In genomic region chr10:37348416-37348815, GRCm38 (mm10) we compare ENCODE assay signal across 25 mouse cellular contexts.
DNase-seq lines count a peak whose midpoint lies in the region; ATAC-seq and TF ChIP-seq lines count a peak whose summit lies in the region.
"Had no signal": no experiment of that assay in that cellular context is flagged by ENCODE, and none has a peak within 500 bp of the region (broad histone marks: within the 10 kb centered on the region; RNA-seq: fewer than 3 reads in every experiment).

No protein-coding gene starts in this region.

- no peak overlapping the region for H3K9ac ChIP-seq in heart, adult 2 months (ENCODE audit: low read depth, low read length)
- H3K9ac ChIP-seq in heart, embryonic 12.5 days = no peak overlapping the region
- no peak overlapping the region for H3K9ac ChIP-seq in embryonic facial prominence, embryonic 13.5 days
- H3K9ac ChIP-seq: forebrain, embryonic 13.5 days; hindbrain, embryonic 12.5 days; liver, embryonic 15.5 days; lung, embryonic 15.5 days; midbrain, embryonic 15.5 days had no signal

- no peak overlapping the region for H3K4me3 ChIP-seq in heart, adult 2 months
- no peak overlapping the region for H3K4me3 ChIP-seq in heart, embryonic 12.5 days
- H3K4me3 ChIP-seq in left cerebral cortex, adult 2 months = no peak overlapping the region
- H3K4me3 ChIP-seq in embryonic facial prominence, embryonic 13.5 days = no peak overlapping the region
- H3K4me3 ChIP-seq in embryonic fibroblast, embryonic 13.5 days (ENCODE audit: insufficient read depth, low read length) = no peak overlapping the region
- H3K4me3 ChIP-seq: forebrain, embryonic 13.5 days; heart, embryonic 10.5 days; hindbrain, embryonic 12.5 days; liver, embryonic 15.5 days; lung, embryonic 15.5 days; midbrain, embryonic 15.5 days; myocyte had no signal

- H3K27ac ChIP-seq in heart, adult 2 months = peak overlapping the region; percentile 50
- H3K27ac ChIP-seq in heart, embryonic 12.5 days (ENCODE audit: poor library complexity, severe bottlenecking) = no peak overlapping the region
- H3K27ac ChIP-seq in left cerebral cortex, adult 2 months = 0 out of 2 replicates have a peak overlapping the region, but pooled peaks have one; percentile 24
- H3K27ac ChIP-seq in embryonic facial prominence, embryonic 13.5 days = peak overlapping the region; percentile 68
- peak overlapping the region; percentile 48 for H3K27ac ChIP-seq in embryonic fibroblast, embryonic 13.5 days (ENCODE audit: insufficient read depth, low read length)
- H3K27ac ChIP-seq: forebrain, embryonic 13.5 days; heart, embryonic 10.5 days; hindbrain, embryonic 12.5 days; liver, embryonic 15.5 days; lung, embryonic 15.5 days; midbrain, embryonic 15.5 days had no signal

- no peaks in the 10 kb centered on the region for H3K36me3 ChIP-seq in heart, adult 2 months (ENCODE audit: control insufficient read depth, insufficient read depth, low read length)
- no peaks in the 10 kb centered on the region for H3K36me3 ChIP-seq in heart, embryonic 12.5 days
- no peaks in the 10 kb centered on the region for H3K36me3 ChIP-seq in embryonic facial prominence, embryonic 13.5 days
- H3K36me3 ChIP-seq: heart, embryonic 10.5 days; hindbrain, embryonic 12.5 days; liver, embryonic 15.5 days; lung, embryonic 15.5 days; midbrain, embryonic 15.5 days had no signal

- DNase-seq in heart, adult 2 months = no peak
- no peak for DNase-seq in left cerebral cortex, adult 2 months (ENCODE audit: extremely low spot score in 1 of 2, low spot score in 2 of 2)
- DNase-seq in left cerebral cortex, postnatal 36 days (ENCODE audit: low spot score in 2 of 2) = no peak
- DNase-seq in kidney, adult 18-20 months = no peak
- DNase-seq: adrenal gland, postnatal 10 days; cerebellum, adult 2 months; cerebellum, postnatal 25 days; gastrocnemius, postnatal 25 days; kidney, adult 11 months; kidney, postnatal 4 days; liver; lung, postnatal 36 days; thymus, adult 2 months; thymus, postnatal 4 days had no signal

- intact Hi-C loops in heart, adult 2 months (cut with DNase I) = no loop called here
- intact Hi-C loops in left cerebral cortex, adult 2 months (cut with DNase I) = no loop called here
- intact Hi-C loops in left cerebral cortex, postnatal 36 days (cut with DNase I) = loop anchor here (2.0 kb wide), 1 partner anchor 208 kb away; no protein-coding TSS in a partner anchor

- H3K27me3 ChIP-seq in heart, adult 2 months (ENCODE audit: control insufficient read depth, insufficient read depth, low read length) = no peaks in the 10 kb centered on the region
- no peaks in the 10 kb centered on the region for H3K27me3 ChIP-seq in heart, embryonic 12.5 days (replicated peaks)
- H3K27me3 ChIP-seq in embryonic facial prominence, embryonic 13.5 days = no peaks in the 10 kb centered on the region
- H3K27me3 ChIP-seq: forebrain, embryonic 13.5 days; hindbrain, embryonic 12.5 days; liver, embryonic 15.5 days; lung, embryonic 15.5 days; midbrain, embryonic 15.5 days had no signal

- H3K79me2 ChIP-seq in heart, adult 2 months (replicated peaks; ENCODE audit: control insufficient read depth, insufficient read depth, low read length) = no peaks in the 10 kb centered on the region

- H3K4me1 ChIP-seq in heart, adult 2 months (ENCODE audit: control insufficient read depth, insufficient read depth, low read length) = peaks cover 7% of the 10 kb centered on the region
- H3K4me1 ChIP-seq in heart, embryonic 12.5 days (replicated peaks) = peaks cover 10% of the 10 kb centered on the region
- H3K4me1 ChIP-seq in embryonic facial prominence, embryonic 13.5 days = peaks cover 9% of the 10 kb centered on the region; the same call in 1 of the 2 replicates
- H3K4me1 ChIP-seq in embryonic fibroblast, embryonic 13.5 days (ENCODE audit: control insufficient read depth, insufficient read depth, low read length) = peaks cover 7% of the 10 kb centered on the region
- H3K4me1 ChIP-seq: forebrain, embryonic 13.5 days; heart, embryonic 10.5 days; hindbrain, embryonic 12.5 days; liver, embryonic 15.5 days; lung, embryonic 15.5 days; midbrain, embryonic 15.5 days had no signal

- H3K4me2 ChIP-seq in heart, embryonic 12.5 days = no peak overlapping the region
- H3K4me2 ChIP-seq in embryonic facial prominence, embryonic 13.5 days = no peak overlapping the region
- H3K4me2 ChIP-seq: forebrain, embryonic 13.5 days; hindbrain, embryonic 12.5 days; liver, embryonic 15.5 days; lung, embryonic 15.5 days; midbrain, embryonic 15.5 days had no signal

- no peaks in the 10 kb centered on the region for H3K9me3 ChIP-seq in heart, embryonic 12.5 days (replicated peaks)
- no peaks in the 10 kb centered on the region for H3K9me3 ChIP-seq in embryonic facial prominence, embryonic 13.5 days
- H3K9me3 ChIP-seq: forebrain, embryonic 13.5 days; heart, embryonic 10.5 days; hindbrain, embryonic 12.5 days; liver, embryonic 15.5 days; lung, embryonic 15.5 days; midbrain, embryonic 15.5 days had no signal

- ATAC-seq in heart, embryonic 12.5 days (ENCODE audit: insufficient number of reproducible peaks, low FRiP score) = no peak
- no peak for ATAC-seq in embryonic facial prominence, embryonic 13.5 days (ENCODE audit: insufficient number of reproducible peaks, insufficient read depth, low FRiP score, low TSS enrichment, low read depth)
- ATAC-seq: activated CD4-positive, CD25-positive, alpha-beta regulatory T cell, adult 4 months; forebrain, embryonic 13.5 days; midbrain, embryonic 15.5 days had no signal

- TF ChIP-seq EP300 in heart, adult 2 months (IDR thresholded peaks at IDR 0.05; ENCODE audit: insufficient read depth, low read depth, low read length) = no peak

- no peak for TF ChIP-seq CTCF in heart, adult 2 months (IDR thresholded peaks at IDR 0.05)
- no peak for TF ChIP-seq CTCF in left cerebral cortex, adult 2 months (IDR thresholded peaks at IDR 0.05)
- TF ChIP-seq CTCF in embryonic fibroblast, embryonic 13.5 days (IDR thresholded peaks at IDR 0.05; ENCODE audit: borderline replicate concordance, insufficient read depth, low read length) = no peak

- TF ChIP-seq POLR2A in heart, adult 2 months (IDR thresholded peaks at IDR 0.05; ENCODE audit: insufficient read depth, low read depth, low read length) = no peak
- no peak for TF ChIP-seq POLR2A in embryonic fibroblast, embryonic 13.5 days (IDR thresholded peaks at IDR 0.05; ENCODE audit: low read depth, low read length)

- WGBS in heart, adult 2 months = 48% methylated on average over 3 of the region's 3 CpGs
- WGBS in heart, embryonic 12.5 days = 48% methylated on average over 3 of the region's 3 CpGs
- 25% methylated on average over 3 of the region's 3 CpGs for WGBS in embryonic facial prominence, embryonic 13.5 days
